Mouse (Mus musculus) lung, adult 18-20 months (tissue): ENCODE measurements around the gene Ctf1.
A peak's percentile ranks its signal among the peaks of the same experiment; 100 is the strongest.
"Not testable (repeated sequence)": the region's sequence is repeated elsewhere in the genome, so short reads cannot be mapped to it uniquely, and the experiment has no call there.

Experiments
- DNase-seq, 2 experiments: peaks; one replicate each; pipeline ENCODE4 v3.0.0; 2022; ENCODE audit warnings: mixed read lengths in 2 of 2

Gene Ctf1

DNA sequence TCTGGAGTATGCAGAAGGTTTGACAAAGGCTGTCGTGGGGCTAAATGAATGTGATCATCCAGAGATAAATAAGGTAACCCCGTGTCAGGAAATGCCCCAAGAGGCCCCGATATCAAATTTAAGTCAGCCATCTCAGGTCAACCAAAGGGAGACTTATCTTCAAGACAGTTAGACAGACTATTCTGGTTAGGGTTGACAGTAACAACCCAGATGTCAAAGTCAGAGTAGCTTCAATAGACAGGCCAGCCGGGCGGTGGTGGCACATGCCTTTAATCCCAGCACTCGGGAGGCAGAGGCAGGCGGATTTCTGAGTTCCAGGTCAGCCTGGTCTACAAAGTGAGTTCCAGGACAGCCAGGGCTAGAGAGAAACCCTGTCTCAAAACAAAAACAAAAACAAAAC lies 18.8 kb upstream of the Ctf1 start:
- not testable (repeated sequence) for DNase-seq

DNA sequence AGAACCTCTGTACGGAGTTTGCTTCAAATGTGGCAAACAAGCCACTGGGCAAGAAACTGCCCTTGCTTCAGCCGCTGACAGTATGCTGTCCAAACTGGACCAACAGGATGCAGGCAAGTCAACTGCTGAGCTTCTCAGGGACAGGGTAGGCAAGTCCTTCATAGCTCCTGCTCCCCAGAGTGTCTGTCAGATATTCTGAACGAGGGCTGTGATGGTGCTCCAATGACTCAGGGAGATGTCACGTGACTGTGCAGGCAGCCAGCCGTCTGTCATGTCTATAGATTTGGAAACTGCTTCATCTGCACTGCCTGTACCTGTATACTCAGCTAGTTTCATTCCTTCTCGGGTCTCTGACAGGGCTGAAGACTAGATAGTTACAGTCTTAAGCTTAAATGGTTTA lies 13.6 kb upstream of the Ctf1 start:
- no peak for DNase-seq

DNA sequence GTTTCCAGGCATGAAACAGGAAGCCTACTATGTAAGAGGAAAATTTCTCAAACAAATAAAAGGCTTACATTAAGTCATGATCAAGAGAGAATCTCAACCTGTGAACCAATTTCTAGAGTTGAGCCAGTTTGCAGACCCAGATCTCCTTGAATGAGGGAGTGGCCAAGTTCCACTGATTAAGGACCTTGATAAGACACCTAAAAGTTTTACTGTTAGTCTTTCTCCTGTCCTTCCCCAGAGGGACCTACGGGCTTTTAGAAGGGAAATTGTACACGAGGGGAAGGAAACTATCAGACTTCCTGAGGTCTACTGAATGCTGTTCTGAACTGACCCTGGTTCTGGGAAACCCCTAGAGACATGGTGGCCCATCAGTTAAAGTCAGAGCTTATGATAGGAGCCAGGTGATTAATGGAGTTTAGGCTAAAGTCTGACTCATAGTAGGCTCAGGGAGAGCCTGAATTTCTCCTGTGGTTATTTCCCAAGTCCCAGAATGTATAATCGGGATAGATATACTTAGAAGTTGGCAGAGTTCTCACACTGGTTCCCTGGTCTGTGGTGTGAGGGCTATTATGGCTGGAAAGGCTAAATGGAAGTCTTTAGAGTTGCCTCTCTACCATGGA lies 11.7 kb upstream of the Ctf1 start:
- no peak for DNase-seq

DNA sequence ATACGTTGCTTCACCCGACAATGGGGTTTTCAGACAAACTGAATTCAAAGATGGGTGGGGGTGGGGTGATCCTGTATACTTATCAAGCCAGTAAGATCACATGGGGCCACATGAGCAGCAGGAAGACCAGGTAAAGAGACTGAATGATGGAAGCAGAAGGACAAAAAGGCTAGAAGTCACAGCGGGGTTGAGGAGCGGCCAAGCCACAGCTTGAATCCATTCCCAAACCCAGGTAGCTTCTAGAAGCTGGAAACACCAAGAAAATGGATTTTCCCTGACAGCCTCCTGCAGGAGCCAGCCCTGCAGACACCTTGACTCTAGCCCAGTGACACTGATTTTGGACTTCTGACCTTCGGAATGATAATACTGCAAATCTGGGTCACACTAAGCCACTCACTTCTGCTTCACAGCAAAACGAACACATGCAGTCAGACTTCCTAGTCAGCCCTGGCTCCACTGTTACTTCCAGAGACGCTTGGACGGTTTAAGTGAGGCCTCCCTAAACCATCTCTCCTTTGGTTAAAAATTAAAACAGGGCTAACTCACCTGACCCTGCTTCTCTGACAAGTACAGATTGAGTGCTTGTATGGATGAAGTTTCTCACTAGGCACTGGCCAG lies 8.9 kb upstream of the Ctf1 start:
- DNase-seq, result no peak

DNA sequence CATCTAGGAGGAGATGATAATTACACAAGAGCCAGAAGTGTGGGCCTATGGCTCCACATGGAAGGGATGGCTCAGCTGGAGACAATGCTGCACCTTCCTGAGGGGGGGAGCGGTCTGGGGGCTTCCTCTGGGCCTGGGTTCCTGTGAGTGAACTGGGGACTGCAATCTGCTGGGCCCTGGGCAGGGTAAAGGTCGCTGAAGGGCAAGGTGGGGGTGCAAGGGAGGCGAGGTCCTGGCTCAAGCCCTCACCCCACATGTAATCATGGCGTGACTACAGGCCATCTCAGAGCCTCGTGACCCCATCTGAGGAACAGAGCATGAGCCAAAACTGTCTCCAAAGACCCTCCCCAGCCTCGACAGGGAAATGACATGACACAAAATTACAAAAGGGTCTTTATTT lies 7.9 kb upstream of the Ctf1 start:
- no peak for DNase-seq

DNA sequence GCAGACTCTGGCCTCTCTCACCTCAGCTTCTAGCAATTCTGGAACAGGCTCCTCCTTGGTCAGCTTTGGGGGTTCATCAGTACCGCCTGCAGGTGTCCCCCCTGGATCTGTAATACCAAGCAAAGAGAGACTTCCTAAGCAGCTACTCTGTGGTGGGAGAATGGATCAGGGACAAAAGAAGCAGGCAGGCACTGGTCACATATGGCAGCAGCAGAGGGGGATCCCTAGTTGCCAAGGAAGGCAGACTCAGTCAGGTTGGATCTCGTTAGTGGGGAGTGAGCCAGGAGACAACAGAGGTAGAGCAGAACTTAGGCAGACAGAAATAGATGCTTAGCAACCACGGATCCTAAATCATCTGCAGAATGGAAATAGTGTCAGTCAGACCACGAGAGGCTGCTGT lies 6.8 kb upstream of the Ctf1 start:
- DNase-seq, result no peak

DNA sequence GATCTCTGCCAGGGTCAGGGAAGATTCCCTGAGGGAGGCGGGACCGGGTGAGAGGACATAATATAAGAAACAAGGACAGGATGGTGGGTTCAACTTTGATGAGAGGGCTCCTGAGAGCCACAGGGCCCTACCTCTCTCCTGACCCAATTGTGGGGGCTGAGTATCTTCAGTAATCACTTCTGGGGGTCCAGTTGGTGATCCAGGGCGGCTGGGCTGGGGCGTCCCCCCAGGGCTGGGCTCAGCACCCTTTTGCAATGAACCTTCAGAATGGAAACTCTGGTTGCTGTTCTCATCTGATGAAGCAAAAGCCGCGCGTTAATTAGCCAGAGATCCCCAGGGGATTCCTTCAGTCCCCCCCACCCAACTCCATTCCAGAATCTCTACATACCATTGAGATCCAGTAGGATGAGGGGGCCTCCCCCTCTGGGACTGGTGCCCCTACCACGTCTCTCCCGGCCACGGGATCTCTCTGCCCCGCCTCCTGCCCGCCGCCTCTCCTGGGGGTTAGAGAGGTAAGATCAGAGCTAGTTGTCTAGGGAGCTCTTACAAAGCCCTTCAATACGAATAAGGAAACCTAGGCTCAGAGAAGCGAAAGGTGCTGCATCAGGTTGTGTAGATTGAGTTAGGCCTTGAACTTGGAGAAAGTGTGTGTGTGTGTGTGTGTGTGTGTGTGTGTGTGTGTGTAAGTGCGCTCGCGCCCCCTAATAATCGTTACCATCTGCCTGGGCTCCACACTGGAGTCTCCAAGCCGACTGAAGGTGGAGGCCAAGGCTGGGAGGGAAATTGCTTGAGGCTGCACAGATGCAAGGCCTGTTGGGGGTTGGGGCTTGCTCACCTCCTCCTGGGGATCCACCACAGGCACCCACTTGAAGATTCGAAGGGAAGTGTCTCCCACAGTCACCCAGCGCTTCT lies 5.2 kb upstream of the Ctf1 start:
- no peak for DNase-seq

DNA sequence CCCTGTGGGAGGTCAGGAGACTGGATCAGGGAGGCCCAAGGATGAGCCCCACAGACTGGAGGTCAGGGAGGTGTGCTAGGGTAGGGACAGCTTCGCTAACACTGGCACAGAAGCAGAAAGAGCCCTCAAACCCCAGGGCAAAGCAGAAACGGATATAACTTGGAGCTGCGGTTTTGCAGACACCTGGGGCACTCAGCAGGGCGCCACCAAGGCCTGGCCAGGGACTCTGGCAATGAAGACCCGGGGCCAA lies 4.7 kb upstream of the Ctf1 start:
- DNase-seq, result no peak

DNA sequence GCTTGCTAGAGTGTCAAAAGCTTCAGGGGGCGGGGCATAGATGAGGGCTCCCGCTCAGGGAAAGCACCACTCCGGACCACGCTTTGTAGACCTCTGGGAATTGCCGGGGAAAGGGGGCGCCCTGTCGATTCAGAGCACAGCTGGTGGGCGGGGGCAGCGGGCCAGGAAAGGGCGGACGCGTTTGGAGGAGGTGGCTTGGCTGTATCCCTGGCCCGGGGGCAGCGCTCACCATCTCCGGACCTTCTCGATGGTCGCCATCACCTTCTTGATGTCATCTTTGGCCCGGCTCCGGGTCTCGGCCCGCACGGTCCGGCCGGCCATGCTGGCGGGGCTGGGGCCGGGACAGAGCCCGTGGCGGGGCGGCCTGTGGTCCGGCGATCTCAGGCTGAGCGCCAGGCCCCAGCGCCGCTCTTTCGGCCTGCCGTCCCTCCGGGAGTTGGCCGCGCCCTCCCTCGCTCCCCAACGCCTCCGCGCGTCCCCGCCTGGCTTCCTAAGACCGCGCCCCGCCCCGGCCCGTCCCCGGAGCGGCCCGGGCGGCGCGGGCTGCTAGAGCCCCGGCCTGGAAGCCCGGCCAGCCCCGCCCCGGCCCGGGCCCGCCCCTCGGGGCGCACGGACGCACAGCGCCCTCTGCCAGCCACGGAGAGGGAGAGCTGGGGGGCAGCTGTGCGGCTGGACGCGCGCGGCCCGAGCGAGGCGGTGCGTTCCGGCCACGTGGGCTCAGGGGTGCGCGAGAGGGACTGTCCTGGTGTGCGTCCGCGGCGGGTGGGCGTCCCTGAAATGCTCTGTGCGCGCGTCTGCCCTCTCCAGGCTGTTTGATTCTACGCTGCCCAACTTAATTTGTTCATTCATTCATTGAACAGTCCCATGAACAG lies 4.1 kb upstream of the Ctf1 start, which contains the start of gene Bcl7c:
Gene Bcl7c, minus strand, starts transcription at position 727 of the 872 bp plus-strand sequence.
- DNase-seq, result peak; percentile 89 to 93

DNA sequence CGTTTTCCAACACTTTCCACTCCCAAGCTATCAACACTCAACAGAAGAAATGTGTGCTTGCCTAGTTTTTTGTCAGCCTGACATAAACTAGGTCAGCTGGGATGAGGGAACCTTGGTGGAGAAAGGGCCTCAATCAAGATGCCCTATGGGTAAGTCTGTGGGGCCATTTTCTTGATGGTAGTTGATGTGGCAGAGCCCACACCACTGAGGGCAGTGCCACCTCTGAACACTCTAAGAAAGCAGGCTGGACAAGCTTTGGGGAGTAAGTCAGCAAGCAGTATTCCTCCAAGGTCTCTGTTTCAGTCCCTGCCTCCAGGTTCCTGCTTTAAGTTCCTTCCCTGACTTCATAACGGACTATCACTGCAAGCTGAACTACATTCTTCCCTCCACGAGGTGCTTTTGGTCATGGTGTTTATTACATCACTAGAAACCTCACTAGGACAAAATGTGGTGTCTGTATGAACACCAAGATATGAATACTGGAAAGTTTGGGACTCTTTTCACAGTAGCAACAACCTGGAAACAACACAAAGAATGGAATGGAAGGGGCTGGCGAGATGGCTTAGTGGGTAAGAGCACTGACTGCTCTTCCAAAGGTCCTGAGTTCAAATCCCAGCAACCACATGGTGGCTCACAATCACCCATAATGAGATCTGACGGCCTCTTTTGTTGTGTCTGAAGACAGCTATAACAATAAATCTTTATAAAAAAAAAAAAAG lies 3.1 kb upstream of the Ctf1 start:
- no peak for DNase-seq

DNA sequence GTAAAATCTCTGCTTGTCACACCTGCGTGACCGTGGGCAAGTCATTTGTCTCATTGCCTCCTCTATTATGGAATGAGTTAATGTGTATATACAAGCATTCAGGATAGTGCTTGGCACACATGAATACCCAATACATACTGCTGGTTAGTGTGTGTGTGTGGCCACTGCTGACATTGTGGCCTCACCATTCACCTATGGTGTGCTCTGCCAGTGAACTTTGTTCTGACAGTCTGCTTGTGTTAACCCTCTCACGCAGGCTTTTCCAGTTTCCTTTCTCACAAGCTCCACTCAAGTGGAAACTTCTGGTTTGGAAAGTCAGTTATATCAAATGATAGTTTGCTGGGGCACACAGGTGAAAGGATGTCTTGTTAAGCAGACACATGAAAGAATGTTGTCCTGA lies 1.5 kb upstream of the Ctf1 start:
- DNase-seq, result no peak

DNA sequence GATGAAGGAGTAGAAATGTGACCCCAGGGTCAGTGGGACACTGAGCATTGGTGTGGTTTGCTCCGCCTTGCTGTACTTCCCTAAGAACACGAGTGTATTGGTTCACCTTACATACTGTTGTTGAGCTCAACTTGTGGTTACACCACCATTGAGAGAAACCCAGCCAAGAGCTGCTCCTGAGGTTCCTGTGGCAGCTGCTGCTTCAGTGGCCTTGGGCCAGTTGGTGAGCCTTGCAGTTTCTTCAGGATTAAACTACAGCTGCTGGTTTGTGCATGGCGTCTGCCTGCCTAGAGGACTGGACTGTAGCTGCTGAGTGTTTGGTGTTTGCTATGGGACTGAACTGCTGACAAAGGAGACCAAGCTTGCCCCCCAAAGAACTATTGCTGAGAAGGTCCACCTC lies 1.1 kb upstream of the Ctf1 start:
- peak in 1 of 2 experiments; percentile 20 for DNase-seq

DNA sequence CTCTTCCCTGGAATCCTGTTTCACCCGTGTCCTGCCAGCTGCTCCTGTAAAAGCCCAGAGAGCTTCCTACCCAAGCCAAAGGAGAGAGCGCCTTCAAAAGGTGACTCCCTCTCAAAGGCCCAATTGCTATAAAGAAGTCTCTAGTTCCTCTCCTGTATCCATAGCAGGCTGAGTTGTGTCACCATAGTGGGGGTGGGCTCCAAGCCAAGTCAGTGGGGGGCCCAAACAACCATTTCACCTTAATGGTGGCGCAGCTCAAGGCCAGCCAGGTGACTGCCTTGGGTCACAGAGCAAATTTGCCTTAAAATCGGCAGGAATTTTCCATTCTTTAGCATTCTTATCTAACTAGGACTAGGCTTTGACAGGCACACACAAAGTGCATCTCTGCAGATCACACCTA lies 2.3 kb downstream of the Ctf1 start:
- no peak for DNase-seq

DNA sequence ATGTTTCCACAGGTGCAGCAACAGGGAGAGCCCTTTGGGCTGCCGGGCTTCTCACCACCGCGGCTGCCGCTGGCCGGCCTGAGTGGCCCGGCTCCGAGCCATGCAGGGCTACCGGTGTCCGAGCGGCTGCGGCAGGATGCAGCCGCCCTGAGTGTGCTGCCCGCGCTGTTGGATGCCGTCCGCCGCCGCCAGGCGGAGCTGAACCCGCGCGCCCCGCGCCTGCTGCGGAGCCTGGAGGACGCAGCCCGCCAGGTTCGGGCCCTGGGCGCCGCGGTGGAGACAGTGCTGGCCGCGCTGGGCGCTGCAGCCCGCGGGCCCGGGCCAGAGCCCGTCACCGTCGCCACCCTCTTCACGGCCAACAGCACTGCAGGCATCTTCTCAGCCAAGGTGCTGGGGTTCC lies 4.5 kb downstream of the Ctf1 start:
- DNase-seq, result peak; percentile 60 to 62

DNA sequence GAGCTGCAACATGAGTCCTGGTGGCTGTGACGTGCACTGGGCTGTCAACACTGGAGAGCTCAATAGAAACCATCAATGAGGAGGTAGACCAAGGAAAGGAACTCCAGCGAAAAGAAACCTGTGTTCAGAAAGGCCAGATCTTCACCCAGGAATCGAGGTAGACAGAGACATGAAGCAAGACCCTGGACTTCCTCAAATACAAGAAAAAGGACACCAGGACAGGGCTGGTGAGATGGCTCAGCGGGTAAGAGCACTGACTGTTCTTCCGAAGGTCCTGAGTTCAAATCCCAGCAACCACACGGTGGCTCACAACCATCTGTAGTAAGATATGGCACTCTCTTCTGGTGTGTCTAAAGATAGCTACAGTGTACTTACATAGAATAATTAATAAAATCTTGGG lies 5.8 kb downstream of the Ctf1 start:
- DNase-seq, result no peak

DNA sequence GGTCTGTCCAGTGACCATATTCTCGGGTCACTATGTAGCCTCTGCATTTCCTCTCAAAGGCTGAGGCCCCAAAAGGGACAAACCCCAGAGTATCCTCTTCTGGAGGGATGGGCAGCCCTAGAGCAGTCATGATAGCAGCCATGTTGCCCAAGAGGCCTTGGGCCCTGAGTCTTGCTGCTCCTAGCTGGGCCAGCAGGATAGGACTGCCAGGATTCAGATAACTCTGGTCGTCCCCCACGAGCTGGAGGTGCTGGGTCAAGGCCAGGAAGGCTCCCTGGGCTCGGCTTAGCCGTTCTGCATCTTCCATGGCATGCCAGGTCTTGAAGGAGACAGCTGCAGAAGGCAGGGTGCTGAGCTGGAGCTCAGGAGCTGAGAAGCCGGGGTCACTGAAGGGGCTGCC lies 6.7 kb downstream of the Ctf1 start:
- no peak for DNase-seq

DNA sequence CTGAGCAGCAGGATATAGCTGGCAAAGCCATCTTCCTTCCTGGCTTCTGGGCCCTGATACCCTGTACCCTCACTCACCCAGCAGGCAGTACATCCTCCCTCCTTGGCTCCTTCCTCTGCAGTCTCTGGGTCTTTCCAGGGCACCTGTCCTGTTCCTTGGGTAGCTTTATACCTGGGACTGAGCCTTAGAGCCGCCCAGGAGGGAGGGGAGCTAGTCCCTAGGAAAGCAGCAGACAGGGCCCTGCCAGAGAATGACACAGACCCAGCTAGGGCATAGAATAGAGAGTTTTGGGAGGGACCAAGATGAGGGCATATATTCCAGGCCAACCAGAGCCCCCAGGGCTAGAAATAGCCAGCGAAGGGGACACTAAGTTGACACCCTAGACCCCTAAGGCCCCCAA lies 13.0 kb downstream of the Ctf1 start:
- no peak for DNase-seq

DNA sequence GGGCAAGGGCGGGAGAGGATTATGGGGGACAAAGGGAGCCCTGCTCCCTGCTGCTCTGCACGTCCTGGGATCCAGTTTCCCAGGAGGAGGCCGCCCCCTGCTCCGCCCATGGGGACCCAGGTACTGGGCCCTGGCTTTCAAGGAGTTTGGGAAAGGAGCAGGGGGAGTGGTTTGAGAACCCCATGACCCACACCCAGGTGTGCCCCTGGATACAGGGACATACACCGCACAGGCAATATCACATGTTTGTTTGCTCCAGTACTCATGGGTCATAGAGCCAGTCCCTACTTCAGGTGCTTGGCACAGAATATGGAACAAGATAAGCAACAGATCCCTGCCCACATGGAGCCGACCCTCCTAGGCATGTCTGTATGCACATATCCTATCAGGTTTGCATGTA lies 13.4 kb downstream of the Ctf1 start:
- DNase-seq, result no peak

DNA sequence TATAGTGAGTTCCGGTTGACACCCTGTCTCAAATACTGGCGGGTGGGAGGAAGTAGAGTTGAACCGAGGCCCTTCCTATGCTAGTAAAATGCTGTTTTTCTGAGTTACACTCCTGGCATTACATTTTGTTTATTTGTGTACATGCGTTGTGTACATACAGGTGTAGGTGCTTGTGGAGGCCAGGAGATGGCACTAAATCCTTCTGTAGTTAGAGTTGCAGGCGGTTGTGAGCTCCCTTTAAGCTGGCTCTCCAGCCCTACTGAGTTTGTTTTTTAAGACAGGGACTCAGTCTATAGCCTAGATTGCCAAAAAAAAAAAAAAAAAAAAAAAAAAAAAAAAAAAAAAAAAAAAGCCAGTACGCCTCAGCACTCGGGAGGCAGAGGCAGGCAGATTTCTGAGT lies 15.4 kb downstream of the Ctf1 start:
- DNase-seq, result no peak

DNA sequence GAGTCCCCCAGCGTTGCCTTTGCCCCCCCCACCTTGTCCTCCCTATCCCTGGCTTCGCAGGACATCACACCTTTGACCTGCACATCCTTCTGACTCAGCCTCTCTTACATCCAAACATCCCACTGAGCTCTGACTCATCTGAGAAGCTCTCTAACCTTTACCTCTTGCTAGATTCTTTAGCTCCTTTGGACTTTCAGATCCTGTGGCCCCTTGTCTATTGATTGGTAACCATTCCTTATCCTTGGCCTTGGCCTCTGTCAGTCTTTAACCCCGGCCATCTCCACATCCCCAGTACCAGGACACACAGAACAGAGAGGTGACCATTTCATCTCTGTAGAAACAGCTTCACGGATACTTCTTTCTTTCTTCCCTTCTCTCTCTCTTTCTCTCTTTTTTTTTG lies 17.6 kb downstream of the Ctf1 start:
- no peak for DNase-seq

DNA sequence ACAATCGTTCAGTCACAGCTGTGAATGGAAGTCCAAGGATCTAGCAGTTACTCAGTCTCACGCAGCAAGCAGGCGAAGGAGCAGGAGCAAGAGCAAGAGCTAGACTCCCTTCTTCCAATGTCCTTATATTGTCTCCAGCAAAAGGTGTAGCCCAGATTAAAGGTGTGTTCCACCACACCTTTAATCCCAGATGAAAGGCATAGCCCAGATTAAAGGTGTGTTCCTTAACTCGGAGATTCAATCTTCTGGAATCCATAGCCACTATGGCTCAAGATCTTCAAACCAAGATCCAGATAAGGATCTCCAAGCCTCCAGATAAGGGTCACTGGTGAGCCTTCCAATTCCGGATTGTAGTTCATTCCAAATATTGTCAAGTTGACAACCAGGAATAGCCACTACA lies 19.5 kb downstream of the Ctf1 start, which contains the start of gene Ctf2:
Gene Ctf2, minus strand, starts transcription at position 101 of the 400 bp plus-strand sequence.
- DNase-seq, result not testable (repeated sequence)

DNA sequence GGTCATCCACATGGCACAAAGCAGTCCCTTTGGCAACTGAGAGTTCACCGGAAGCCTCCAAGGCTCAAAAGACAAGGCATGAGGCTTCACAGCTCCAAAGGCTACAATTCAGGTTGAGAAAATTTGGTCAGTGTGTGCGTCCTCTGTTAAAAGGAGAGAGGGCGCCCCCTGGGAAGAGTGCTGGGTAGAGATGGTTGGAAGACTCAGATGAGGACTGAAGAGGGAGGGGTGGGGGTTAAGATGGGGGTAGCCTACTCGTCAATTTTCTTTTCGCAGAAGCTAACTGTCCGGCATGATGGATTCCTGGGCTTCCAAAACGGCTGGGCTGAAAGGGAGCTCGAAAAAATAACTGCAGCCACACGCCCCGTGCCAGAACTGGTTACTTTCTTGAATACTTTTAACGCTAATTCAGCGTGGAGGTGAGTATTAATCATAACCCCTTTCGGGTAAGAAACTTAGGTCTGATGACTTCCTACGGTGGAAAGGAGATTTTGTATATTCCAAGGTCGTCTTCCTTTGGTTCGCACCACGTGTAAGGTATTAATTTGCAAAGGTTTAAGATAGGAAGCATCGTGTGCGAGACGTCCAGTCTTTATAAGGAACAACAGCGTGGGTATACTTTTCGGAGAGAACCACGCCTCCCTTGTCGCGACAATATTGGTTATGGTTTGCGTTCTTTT lies 32.0 kb downstream of the Ctf1 start, which contains the start of gene Fbxl19:
Gene Fbxl19, plus strand, starts transcription at position 178 of the 680 bp plus-strand sequence.
- peak; percentile 70 to 78 for DNase-seq
